Mouse (Mus musculus) ES-Bruce4 (cell line): ENCODE measurements around the gene Dab1.

Source experiments
- CTCF ChIP-seq: IDR thresholded peaks from one replicate; pipeline ENCODE4 v1.8.1; 2011; ENCODE audit warnings: low read depth, low read length
- EP300 ChIP-seq: IDR thresholded peaks from 2 replicates; pipeline ENCODE4 v1.6.1; 2011; ENCODE audit warnings: low read depth, low read length; ENCODE audit not compliant: insufficient read depth
- POLR2A ChIP-seq: IDR thresholded peaks from one replicate; pipeline ENCODE4 v1.8.1; 2011; ENCODE audit warnings: low read length; ENCODE audit not compliant: insufficient read depth

DNA sequence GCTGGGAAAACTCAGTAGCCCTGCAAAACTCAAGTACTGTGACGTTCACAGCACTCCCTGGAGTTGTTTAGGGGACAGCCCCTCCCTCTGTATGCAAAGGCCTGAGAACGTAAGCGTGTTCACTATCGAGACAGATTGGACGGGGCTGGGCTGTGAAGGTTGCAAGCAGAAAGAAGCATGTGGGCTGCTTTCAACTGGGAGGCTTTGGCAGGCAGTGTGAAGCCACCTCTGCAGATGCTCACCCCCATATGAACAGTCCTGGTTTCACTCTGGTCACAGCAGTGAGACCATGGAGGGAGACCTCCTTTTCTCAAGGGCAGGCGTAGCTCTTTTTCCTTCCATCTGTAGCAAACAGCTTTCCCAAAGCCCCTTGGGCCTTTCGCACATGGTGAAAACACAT is 1059.1 kb downstream of the Dab1 start:
- TF ChIP-seq POLR2A: no peak
- TF ChIP-seq CTCF: no peak
- no peak for TF ChIP-seq EP300
